Mouse (Mus musculus): ENCODE data around the gene Slu7.

Slu7 gene

GRCm38 (mm10) chr11:43433254-43434023 is at the start of gene Slu7:
Slu7 (plus strand) TSS chr11:43433744.
- DNase-seq (ENCODE audit: low read depth, low spot score) = peak; percentile 73

DNA sequence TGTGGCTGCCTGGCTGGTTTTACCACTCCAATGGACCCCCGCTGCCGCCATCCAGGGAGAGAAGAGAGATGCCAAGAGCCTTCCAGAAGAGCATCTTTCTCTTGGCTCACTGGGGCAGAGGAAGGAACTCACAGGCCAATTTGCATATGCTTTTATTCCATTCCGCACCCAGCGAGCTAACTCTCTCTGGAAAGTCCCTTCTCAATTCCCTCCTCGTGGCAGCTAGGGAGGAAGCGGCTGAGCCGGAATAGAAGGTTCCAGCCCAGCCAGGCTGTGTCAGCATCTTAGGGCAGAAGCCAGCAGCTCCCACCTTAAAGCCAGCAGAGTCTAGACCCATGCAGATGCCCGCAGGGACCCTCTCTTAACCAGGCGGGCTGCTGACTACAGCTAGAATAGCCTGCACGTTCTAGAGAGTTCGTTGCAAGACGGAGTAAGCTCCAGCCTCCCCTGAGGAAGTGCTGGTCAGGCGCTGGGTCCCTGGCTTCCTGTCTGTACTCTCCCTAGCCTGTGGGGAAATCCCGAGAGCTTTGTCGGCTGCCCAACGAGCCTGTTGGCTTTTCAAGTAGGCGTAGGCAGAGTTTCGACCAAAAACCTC is 48.4 kb upstream of the Slu7 start:
- DNase-seq (ENCODE audit: low read depth, low spot score) = no peak

- DNase-seq (ENCODE audit: low read depth, low spot score) = no peak
Measured at GRCm38 (mm10) chr11:43385716-43386115, 47.8 kb upstream of the Slu7 start.

DNA sequence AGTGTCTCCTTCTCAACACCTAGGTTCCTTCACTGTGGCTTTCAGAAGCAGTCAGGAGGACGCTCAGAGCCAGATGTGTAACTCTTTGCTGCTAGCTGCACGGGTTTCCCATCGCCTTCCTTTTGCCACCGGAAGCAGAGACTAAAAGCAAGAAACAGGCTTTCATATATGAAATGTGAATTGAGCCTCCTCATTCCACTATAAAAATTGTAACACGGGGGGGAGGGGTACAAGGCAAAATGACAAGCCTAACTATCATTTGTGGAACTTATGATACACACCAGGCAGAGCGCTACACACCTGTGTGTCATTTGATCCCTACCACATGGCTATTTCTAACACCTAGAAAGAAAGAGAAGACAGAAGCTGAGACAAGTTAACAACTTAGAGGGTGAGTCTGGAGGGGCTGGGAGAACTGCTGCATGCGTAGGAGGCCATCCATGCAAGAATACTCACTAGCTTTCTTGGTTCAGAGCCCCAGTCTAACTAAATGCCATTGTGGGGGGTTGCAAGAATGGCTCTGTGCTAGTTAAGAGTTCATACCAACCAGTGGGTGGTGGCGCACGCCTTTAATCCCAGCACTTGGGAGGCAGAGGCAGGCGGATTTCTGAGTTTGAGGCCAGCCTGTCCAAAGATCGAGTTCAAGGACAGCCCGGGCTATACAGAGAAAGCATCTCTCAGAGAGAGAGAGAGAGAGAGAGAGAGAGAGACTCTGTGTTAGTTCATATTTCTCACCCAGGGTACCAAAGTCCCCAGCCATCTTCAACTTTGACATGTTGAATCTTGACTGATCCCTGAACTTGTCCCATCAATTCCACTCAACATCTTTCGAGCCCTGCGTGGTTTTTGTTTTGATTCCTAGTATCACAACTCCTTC is 46.3 kb upstream of the Slu7 start:
- no peak for DNase-seq (ENCODE audit: low read depth, low spot score)

GRCm38 (mm10) chr11:43388122-43389097 is 45.1 kb upstream of the Slu7 start:
- no peak for DNase-seq (ENCODE audit: low read depth, low spot score)

DNA sequence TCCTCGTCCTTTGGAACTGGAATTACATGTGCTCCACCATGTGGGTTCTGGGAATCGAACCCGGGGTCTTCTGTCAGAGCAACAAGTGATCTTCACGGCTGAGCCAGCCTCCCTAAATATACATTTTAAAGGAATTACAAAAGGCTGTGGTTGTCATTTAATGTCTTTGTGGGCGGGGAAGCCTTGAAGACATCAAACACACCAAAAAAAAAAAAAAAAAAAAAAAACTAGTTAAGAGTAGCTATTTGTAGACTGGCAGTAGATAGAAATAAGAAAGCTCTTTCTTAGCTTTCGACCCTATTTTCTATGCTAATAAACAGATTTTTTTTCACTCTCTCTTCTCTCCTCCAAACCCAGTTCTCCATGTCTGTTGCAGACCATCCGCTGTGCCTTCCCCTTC is 44.4 kb upstream of the Slu7 start:
- no peak for DNase-seq (ENCODE audit: low read depth, low spot score)

DNA sequence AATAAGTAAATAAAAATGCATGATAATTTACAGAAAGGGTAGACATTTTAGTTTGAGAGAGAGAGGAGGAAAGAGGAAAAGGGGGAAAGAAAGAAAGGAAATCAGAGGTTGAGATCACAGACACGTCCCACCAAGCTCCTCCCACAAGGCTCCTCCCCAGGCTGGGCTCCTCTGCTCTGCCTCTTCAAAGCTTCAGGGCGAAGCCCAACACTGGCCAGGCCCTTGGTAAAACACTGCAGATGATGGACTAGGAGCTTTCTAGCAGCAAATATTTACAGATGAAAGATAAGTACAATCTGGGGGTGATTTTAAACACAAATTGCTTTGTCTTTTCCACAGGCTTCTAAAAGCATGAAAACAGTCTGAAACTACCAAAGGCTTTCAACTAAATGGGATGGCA is 40.8 kb upstream of the Slu7 start:
- no peak for DNase-seq (ENCODE audit: low read depth, low spot score)

GRCm38 (mm10) chr11:43393325-43393724 is 40.2 kb upstream of the Slu7 start:
- no peak for DNase-seq (ENCODE audit: low read depth, low spot score)

GRCm38 (mm10) chr11:43395073-43395948 is 38.2 kb upstream of the Slu7 start:
- no peak for DNase-seq (ENCODE audit: low read depth, low spot score)

- DNase-seq (ENCODE audit: low read depth, low spot score) = no peak
Measured at GRCm38 (mm10) chr11:43396246-43396645, 37.3 kb upstream of the Slu7 start.

GRCm38 (mm10) chr11:43396672-43397071 is 36.9 kb upstream of the Slu7 start:
- DNase-seq (ENCODE audit: low read depth, low spot score) = no peak

GRCm38 (mm10) chr11:43399297-43399696 is 34.2 kb upstream of the Slu7 start:
- no peak for DNase-seq (ENCODE audit: low read depth, low spot score)

GRCm38 (mm10) chr11:43400131-43400530 is 33.4 kb upstream of the Slu7 start:
- DNase-seq (ENCODE audit: low read depth, low spot score) = no peak

- no peak for DNase-seq (ENCODE audit: low read depth, low spot score)
Measured at GRCm38 (mm10) chr11:43404150-43404807, 29.3 kb upstream of the Slu7 start.

GRCm38 (mm10) chr11:43408888-43409287 is 24.7 kb upstream of the Slu7 start:
- DNase-seq (ENCODE audit: low read depth, low spot score) = no peak

- DNase-seq (ENCODE audit: low read depth, low spot score) = no peak
Measured at GRCm38 (mm10) chr11:43410291-43410690, 23.3 kb upstream of the Slu7 start.

DNA sequence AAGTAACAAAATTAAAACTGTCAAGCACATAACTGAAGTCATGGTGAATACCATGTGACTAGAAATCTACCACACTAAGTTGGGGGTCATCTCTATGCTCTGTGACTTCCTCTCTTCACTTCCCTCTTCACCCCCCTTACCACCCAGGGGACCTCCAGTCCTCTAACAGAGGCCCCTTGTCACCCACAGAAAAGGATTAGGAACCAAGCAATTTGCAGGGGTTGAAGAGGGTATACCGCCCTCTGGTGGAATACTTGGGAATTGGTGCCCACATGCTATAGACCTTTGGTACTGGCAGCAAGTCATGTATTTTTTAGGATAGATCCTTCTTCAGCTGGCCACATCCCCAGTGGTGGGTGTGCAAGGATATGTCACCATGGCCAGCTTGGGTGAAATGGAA is 22.1 kb upstream of the Slu7 start:
- peak; percentile 46 for DNase-seq (ENCODE audit: low read depth, low spot score)

DNA sequence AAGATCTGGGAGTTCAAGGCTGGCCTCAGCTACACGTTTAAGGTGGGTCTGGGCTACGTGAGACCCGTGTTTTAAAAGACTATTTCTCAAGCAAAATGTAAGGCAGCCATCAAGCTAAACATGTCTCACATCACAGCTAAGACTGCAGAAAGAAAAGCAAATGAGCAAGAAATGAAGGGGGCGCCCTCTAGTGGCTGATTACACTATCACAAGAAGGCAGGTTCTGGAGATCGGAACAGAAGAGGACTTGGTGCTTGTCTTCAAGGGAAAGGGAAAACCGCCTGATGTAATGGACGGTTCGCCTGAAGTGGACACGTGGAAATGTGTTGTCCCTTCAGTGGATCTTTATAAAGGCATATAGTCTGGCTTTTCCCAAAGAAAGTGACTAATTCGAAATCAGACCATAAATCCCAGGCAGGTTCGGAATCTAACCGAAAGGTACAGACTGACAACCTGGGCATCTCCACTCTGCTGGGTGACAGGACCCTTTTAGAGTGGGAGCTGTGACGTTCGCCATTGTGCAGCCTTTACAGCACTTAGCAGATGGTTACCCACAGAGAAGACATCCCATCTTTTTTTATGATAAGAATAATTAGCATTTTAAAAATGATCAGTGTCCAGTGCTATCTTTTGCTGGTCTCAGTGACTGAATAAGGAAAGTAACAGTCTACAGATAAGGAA is 20.6 kb upstream of the Slu7 start:
- peak; percentile 49 for DNase-seq (ENCODE audit: low read depth, low spot score)

DNA sequence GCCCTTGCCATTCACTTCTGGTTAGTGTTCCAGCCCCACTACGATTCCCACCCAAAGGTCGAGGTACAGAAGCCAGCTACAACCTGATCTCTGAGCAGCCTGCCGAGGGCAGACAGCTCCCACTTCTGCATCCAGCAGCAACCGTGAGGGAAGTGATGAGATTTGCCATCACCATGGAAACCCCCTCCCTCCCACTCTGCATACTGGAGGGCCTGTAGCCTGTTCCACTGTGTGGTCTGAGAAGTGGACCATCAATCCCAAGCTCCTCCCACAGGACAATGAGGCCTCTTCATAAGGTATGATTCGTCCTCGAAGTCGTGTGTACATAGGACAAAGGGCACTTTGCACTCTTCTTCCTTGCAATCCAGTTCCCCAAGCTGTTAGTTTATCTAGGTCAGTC is 16.3 kb upstream of the Slu7 start:
- no peak for DNase-seq (ENCODE audit: low read depth, low spot score)
